Mouse (Mus musculus) inflammation-experienced regulatory T-cells, adult 6 months (primary cell): Measurements from ENCODE around the gene Lcmt2. TPM values are rescaled to one million over a fixed set of nuclear protein-coding genes. Genes with fewer than 3 reads are reported as not detected.
A peak's percentile ranks its signal among the peaks of the same experiment; 100 is the strongest.
"Not testable (repeated sequence)": the region's sequence is repeated elsewhere in the genome, so short reads cannot be mapped to it uniquely, and the experiment has no call there.

Source experiments
- ATAC-seq: one replicate; pipeline ENCODE4 v1.8.0; 2017
- polyA plus RNA-seq, 3 experiments: library from polyadenylated mRNA; unstranded; fragments of 100-300 nt; shearing (Covaris generic); gene quantifications; one replicate each; pipeline ENCODE4 v1.2.1; 2017

Gene Lcmt2
- 1 to 10 TPM; 4.8 to 7.5 (median 5.8) TPM for polyA plus RNA-seq

DNA sequence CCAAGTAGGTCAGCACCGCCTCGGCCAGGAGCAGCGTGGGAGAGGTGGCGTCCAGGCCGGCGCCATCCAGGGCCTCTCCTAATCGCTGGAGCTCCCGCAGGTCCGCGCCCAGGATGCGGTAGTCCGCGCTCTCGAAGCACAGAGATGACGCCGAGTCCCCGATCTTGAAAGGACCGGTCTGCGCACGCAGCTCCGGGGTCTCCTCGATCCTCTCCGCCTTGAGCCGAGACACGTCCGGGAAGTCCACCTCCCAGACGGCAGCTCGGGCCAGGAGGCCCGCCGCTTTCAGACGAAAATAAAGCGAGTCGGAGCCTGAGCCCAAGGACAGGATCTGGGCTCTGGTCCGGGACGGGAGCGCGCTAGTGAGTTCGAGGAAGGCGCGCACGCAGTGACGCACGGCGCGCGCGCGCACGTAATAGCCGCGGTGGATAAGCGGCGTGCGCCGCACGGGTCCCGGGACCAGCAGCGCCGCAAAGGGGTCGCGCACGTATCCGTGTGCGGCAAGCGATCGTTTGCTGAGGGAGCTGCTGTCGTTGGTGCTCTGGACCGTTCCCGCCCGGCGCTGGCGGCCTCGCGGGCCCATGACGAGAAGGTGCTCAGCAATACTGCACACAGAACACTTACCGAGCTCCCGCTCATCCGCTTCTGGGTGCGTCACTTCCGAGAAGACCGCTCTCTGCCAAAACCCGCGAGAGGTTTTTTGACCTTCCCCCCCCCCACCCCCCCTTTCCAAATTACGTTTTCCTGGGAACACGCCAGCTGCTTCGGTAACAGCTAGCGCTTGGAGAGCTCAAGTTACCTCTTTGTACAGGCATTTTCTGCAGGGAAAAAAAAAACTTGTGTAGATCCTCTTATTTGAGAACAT, at the start of gene Lcmt2, which contains the start of gene Adal:
TSS of gene Lcmt2 (minus strand) at position 636 of the 865 bp plus-strand sequence.
TSS of gene Adal (plus strand) at position 411 of the 865 bp plus-strand sequence.
- ATAC-seq, result peak; percentile 87

DNA sequence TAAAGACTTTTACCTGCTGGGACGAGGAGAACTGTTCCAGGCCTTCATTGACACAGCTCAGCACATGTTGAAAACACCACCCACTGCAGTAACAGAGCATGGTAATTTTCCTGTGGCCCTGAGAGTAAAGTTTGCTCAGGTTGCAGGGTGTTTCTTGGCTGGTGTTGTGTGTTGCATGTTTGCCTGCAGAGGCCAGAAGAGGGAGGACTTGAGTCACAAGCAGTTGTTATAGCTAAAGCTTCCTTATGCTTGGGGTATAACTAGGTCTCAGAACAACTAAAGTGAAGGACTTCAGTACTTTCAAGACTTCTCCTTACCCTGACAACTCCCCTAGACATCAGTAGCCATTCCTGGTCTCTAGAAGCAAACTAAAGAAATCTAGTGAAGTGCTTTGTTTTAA, 48.1 kb upstream of the Lcmt2 start:
- no peak for ATAC-seq

DNA sequence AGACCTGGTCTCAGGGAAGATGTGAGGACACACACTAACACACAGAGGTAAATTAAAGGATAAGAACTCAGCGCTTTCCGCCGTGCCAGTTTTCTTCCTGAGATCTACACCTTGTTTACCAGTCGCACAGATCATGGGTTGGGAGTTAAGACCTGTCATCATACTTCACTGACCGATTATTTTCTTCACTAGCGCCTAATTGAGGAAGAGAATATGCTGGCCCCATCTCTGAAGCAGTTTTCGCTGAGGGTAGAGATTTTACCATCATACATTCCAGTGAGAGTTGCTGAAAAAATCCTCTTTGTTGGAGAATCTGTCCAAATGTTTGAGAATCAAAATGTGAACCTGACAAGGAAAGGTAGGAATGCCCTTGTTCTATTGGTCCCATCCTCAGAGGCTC, 43.7 kb upstream of the Lcmt2 start:
- ATAC-seq, result no peak

DNA sequence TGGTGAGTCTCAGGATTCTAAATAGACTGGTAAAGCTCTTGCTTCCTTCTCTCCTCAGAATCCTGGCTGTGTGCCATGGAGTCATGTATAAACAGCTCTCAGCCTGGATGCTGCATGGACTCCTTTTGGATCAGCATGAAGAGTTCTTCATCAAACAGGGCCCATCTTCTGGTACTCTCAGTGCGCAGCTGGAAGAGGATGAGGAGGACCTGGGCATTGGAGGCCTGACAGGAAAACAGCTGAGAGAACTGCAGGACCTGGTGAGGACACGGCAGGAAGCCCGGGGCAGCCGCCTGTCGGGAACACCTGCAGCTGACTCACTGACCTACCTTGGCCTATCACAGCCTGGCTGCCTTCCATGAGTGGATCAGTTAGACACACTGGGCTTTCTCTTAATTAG, 43.0 kb upstream of the Lcmt2 start:
- ATAC-seq, result no peak

DNA sequence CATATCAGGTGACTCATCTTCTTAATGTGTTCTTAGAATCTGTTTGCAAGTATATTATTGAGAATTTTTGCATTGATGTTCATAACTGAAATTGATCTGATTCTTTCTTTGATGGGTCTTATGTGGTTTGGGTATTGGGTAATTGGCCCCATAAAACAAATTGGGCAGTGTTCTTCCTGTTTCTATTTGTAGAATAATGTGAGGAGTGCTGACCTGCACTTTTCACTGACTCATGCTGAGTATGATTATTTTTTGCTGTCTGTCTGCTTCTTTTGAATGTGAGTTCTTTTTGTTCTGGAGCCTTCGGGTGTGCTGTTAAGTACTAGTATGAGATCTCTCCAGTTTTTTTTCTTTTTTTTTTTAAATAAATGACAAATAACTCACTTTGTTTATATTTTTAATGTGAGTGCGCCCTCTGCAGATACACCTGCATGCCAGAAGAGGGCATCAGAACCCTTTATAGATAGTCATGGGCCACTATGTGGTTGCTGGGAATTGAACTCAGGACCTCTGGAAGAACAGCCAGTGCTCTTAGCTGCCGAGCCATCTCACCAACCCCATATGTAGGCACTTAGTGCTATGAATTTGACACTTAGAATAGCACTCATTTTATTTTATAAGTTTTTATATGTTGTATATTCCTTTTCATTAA, 38.5 kb upstream of the Lcmt2 start:
- ATAC-seq, result no peak

DNA sequence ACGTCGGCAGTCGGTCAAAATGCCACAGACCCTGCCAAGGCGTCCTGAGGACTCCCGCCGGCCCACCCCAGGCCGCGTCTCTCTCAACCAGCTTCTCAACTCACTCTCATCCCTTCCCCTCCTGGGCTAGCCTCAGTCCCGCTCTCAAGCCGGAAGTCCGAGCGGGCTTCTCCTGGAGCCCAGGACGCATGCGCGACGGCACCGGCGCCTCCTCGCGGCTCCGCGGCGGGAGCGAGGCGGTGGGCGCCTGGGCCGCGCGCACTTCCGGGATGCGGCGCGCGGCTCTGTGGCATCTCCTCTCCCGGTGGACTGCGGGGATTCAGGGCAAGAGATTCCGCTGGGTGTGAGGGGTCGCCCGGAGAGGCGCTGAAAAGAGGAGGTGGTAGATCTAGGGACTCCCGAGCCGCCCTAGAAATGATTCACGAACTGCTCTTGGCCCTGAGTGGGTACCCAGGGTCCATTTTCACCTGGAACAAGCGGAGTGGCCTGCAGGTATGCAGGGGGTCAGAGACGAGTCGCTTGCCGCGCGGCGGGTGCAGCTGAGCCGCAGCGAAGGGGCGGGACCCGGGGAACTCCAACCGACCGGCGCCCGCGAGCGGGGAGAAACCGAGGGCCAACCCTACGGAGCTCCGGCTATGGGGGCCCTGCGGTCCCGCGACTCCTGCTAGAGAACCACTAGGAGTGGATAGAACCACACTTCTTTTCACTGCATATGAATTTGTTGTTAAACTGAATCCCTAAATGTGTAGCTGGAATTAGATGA, 30.7 kb upstream of the Lcmt2 start, which contains the start of gene Zscan29:
TSS of gene Zscan29 (minus strand) at position 146 of the 763 bp plus-strand sequence.
- peak; percentile 79 for ATAC-seq

DNA sequence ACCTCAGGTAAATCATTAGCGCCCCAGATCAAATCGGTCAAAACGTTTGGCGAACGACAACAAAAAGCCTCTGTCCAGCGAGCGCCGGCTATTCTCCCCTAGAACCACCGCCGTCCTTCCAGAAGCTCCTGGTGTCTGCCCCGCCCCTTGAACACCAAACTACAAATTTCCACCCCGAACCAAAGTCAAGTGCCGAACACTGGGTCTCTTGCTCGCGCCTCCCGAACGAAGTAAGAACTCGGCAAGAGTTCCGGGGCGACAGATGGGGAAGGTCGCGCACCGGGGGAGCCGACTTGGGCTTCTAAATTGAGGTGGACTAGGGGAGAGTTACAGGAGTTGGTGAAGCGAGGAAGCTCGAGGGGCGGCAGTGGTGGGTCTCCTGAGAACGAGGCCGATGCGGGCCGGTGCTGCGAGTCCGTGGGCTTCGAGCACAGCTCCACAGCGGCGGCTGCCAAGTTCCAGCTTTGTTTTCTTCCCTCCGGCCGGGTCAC, 30.1 kb upstream of the Lcmt2 start, which contains the start of gene Tubgcp4:
TSS of gene Tubgcp4 (plus strand) at position 174 of the 491 bp plus-strand sequence.
- ATAC-seq, result peak; percentile 43

DNA sequence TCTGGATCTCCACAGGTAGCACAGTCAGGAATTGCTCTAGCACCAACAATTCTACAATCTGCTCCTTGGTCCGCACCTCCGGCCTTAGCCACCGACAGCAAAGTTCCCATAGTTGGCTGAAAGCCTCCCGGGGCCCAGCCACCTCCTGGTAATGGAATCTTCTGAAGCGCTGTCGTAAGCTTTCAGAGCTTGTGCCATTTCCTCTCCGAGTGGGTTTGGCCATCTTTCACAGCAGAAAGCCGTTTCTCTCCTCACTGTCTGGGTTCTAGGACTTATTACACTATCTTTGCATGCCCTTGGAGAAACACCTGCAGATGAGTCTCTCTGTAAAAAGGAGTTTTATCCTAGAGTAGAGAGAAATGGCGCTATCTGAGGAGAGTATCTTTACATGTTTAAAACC, 29.4 kb upstream of the Lcmt2 start:
- ATAC-seq, result no peak

DNA sequence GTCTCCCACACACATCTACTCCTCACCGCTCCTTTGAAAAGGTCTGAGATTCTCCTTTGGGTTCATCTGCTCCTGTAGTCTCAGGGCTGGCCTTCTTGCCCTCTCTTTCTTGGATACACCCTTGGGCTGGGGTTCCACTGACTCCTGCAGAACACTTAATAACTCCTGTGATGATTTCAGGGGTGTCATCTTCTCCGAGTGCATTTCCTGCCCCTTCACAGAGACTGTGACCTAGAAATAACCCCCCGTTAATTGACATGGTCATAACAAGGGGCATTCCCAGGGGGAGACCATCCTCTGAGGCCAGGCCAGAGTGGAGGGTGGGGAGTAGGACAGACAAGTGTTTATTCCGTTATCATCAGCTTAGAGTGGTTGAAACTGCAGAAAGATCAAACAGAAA, 28.7 kb upstream of the Lcmt2 start:
- no peak for ATAC-seq

DNA sequence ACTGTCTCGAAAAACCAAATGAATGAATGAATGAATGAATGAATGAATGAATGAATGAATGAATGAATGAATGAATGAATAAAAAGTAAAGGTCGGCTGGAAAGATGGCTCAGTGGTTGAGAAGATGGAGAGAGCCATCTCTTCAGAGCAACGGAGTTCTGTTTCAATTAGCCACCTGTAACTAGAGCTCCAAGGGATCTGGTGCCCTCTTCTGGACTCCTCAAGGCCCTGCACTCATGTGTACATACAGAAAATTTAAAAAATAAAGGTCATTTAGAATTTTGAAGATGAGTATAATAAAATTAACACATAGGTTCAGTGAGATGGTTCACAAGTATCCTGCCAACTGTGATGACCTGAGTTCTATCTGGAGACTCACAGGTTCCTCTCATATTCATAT, 12.6 kb upstream of the Lcmt2 start:
- ATAC-seq, result no peak

DNA sequence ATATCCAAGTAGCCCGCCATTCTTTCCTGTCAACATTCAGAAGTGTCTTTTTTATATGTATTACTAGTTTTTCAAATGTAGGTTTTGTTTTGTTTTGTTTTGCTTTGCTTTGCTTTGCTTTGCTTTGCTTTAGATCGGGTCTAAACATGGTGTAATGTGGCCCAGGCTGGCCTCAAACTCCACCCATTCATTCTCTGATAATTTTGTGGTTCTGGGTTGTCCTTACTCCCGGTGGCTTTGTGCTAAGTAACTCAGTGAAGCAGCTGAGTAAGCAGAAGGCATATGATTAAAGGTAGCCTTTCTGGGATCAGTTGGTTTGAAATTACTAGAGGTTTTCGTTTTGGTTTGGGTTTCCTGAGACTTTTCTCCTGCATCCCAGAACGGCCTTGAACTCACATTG, 9.2 kb upstream of the Lcmt2 start:
- ATAC-seq, result no peak

DNA sequence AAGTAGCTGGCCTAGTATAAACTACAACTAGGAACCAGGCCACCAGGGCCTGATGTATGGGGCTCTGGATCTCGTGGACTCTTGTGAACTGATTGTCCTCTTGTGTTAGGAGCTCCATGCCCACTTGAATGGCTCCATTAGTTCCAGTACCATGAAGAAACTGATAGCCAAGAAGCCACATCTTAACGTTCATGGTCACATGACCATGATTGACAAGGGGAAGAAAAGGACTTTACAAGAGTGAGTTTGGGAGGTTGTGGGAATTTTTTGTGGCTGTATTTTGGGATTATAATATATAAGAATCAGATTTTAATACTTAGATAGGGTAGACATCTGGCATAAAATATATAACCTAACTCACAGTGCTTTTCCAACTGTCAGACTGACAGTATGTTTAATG, 2.0 kb upstream of the Lcmt2 start:
- no peak for ATAC-seq

DNA sequence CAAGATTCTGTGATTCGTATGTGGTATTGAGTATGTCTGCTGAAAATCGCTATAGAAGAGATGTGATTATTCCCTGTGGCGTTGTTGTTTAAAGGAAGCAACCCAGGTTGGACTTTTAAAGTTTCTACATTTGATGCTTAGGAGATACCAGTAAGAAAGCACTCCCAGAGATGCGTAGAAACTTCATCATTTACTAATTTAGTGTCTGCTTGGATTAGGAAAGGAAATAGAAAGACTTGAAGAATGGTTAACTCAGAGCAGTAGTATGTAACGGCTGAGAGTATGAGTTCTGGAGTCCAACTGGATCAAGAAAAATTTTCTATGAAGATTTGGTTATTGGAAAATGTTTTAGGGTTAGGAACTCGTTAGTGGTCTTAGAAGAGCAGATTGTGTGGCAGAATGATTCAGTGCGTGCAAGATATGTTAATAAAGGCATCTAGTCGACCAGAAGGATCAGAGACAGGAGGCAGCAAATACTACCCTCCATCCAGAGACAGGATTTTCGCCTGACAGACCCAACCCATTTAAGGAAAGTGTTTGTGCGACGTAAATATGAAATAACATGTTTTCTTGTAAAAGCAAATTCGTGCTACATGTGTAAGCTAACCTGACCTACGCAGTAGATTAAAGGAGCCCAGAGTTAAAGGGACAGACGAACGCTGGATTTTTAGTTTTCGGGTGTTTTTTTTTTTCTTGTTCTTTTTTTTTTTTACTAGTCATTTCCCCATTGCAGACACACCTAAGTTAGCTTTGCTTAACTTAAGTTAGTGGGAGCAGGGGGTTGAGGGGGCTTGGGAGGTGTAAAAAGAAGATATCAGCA, 973 bp upstream of the Lcmt2 start:
- no peak for ATAC-seq

DNA sequence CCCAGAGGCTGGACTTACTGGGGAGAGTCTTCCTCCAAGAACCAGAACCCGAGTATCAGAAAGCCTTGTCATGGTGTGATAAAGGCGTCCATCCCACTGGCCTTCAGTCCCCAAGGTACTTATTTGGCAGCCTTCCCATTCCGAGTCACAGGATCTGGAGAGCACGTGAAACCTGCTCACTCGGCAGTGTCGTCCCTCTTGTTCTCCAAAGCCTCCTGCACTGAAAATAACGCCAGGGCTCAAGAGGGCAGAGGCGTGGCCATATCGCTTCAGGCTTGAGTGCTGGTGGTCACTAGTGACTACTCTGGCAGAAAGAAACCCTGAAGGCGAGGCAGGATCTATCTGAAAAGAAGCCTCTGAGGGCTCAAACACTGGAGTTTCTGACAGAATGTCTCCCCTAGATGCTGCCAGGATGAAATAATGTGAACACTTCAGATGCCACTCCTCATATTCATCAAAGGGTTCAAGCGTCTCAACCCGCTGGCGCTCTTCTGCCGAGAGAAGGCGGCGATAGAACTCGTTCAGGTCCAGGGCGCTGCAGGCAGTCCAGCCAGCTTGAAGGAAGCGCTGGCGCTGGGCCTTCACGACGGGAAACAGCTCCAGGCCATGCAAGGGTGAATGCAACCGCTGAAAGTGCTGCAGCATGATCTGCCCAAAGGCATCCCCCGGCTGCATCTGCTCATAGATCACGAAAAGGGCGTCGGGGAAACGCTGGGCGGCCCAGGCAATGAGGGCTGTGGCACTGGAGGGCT, 1.0 kb downstream of the Lcmt2 start:
- peak; percentile 24 for ATAC-seq

DNA sequence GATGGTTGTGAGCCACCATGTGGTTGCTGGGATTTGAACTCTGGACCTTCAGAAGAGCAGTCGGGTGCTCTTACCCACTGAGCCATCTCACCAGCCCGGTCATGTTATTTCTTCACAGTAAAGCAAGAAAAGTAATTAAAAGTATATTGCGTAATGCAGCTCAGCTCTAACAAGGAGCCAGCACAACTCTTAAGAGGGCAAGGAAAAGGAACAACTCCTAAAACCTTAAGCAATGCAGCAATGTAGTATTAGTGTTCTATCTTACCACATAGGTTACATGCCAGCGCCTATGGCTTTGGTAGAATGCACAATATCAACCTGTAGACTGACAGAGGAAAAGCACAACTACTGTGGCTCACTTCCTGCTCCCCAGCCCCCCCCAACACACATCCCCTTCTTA, 3.1 kb downstream of the Lcmt2 start:
- ATAC-seq, result no peak

DNA sequence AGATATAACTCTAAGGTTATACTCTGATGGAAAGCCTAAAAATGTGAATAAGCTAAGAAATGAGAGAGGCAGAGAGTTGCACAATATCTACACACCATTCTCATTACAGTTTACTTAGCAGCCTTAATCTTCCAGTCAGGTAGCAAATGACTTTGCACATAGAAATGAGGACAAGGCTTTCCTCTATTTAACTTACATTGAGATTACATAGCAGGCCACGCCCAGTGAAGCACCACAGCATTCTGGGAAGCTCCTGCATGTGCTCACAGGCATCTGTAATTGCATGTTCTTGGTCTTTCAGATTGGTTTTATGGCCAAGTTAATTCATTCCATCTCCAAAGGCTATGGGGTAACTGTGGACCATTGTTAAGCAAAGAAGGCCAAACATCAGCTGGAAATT, 7.6 kb downstream of the Lcmt2 start:
- no peak for ATAC-seq

DNA sequence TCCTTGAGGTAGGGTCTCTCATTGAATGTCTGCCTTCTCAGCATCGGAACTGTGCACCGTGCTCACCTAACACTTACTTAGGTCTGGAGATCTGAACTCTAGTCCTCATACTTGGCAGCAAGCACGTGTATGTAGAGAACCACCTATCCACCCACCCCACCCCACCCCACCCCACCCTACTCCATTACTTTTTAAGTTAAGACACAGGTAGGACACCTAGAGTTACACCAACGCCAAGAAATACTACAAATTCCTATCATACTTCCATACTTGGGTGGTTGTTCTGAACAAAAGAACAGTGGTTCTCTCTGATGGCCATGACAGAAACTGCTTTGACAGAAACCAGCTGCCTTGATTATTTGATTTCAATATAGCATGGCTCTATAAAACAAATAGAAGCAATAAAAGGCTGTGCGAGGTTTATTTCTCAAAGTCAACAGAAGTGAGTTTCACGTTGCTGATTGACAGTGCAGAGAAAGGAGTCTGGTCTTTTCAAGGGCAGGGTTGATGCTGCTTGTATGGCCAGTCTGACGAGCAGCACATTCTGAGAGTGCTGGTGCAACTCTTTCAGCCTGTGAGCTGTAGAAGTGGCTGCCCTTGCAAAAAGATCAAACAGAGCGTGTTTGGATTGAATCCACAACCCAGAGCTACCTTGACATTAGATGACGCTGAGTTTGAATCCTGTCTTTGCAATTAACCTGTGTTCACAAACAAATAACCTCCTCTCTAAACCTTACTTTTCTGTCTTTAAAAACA, 11.4 kb downstream of the Lcmt2 start:
- no peak for ATAC-seq

DNA sequence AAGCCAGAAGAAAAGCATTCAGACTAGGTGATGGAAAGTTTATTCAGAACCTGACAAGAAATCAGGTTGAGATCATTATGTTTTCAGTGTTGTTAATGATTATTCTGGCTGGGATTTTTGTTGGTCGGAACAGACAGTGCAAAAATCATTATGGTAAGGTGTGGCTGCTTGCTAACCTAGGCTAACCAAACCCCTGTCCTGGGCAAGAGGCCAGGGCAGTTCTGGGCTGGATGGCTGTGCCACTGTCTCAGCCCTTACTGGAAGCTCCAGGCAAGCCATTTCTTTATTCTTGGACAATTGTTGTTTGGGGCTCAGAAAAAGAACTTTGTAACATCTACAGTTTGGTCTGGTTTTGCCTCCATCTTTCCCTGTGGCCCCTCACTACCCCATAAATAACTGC, 12.9 kb downstream of the Lcmt2 start:
- no peak for ATAC-seq

DNA sequence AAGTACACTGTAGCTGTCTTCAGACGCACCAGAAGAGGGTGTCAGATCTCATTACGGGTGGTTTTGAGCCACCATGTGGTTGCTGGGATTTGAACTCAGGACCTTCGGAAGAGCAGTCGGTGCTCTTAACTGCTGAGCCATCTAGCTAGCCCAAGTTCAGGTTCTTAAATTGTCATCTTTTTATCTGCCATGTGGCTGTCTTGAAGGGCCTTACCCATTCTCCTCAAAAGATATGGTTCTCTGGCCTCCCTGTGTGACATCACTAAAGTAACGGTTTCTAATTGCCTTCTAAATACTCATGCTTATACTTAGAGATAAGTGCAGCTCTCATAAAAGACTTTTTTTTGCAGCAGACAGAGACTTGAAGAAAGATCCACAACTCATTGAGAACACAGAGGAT, 14.2 kb downstream of the Lcmt2 start:
- not testable (repeated sequence) for ATAC-seq

DNA sequence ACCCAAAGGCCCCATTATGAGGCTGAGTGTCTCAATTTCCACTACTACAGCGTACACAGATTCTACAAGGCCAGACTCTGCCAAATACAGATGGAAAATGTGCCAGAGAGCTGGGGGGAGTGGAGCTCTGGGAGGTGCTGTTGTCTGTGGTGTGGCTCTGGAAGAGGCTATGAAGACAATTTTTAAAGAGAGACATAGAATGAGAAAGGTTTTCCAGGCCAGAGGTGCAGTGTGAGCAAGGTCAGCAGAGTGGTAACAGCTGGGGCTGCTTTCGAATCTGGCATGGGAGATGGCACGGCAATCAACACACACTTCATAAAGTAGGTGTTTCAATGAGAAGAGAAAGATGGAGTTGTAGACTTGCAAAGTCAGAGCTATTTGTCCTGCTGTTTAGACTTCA, 21.2 kb downstream of the Lcmt2 start:
- no peak for ATAC-seq
